Mouse (Mus musculus) left cerebral cortex, postnatal 4 days (tissue): ENCODE data around the gene Prn. TPM values are rescaled to one million over a fixed set of nuclear protein-coding genes. Genes with fewer than 3 reads are reported as not detected.

Experiments used
- DNase-seq: peaks from one replicate; pipeline ENCODE4 v3.0.0-alpha.2; 2022
- intact Hi-C: fragments of 180-260 bp; cut with DNase I; formaldehyde crosslinking; loops from one replicate; pipeline ENCODE4 v1.15.1; 2025
- total RNA-seq, 2 experiments: library from RNA; stranded (reverse); gene quantifications; 2 replicates each; pipeline ENCODE4 v1.2.3; 2021

The Prn gene
- total RNA-seq, 2 experiments from 2014 or later, result 1.1 TPM; not detected in 1

DNA sequence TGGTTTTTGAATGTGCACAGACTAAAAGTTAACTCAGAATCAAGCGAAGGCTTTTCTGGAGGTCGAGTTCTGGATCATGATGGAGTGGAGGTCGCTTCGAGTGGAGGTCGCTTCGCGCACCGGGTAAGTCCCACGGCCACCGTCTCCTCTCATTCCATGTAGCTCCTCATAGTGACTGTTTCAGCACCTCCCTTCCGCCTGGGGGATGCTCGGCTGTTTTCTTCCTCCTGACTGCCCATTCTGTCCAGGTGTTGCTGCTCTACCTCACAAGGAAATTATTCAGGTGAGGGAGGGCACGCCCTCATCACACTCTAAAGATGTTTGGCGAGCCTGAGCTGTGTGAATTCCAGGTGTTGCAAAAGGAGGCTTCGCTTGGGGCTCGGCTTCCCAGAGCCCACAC, 36.6 kb downstream of the Prn start:
- no peak for DNase-seq
- intact Hi-C loops, result loop anchor here (10.0 kb wide), 1 partner anchor 402 kb away; no protein-coding TSS in a partner anchor

DNA sequence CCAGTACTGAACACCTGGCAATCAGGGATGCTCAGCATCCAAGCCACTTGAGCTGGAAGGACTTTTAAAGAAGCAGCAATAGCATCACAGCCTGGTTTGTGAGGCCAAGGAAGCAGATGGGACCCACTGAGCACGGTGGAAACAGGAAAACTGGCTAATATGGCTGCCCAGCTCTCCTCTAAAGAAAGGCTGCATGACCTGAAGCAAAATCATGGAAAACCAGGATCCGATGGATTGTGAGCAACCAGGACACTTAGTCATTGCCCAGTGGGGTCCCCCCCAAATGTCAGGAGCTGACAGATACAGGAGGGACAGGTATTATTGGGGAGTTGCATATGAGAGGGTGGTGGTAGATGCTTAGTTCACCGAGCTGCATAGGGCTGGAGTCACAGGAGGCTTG, 38.4 kb downstream of the Prn start:
- DNase-seq, result no peak
- intact Hi-C loops, result loop anchor here (10.0 kb wide), 1 partner anchor 403 kb away; no protein-coding TSS in a partner anchor

- intact Hi-C loops, result loop anchor here (1.0 to 10.0 kb wide), 2 partner anchors 128 to 404 kb away; no protein-coding TSS in a partner anchor
- no peak for DNase-seq
Observed at GRCm38 (mm10) chr2:131948916-131949639, 39.3 kb downstream of the Prn start.

- intact Hi-C loops, result loop anchor here (1.0 to 10.0 kb wide), 2 partner anchors 129 to 405 kb away; no protein-coding TSS in a partner anchor
- DNase-seq, result peak; percentile 52
Observed at GRCm38 (mm10) chr2:131949767-131950597, 40.2 kb downstream of the Prn start.

GRCm38 (mm10) chr2:131950598-131951095, 40.9 kb downstream of the Prn start, which contains the start of gene Prnd:
TSS of gene Prnd (plus strand) at chr2:131950861.
- intact Hi-C loops, result no loop called here
- DNase-seq, result no peak

GRCm38 (mm10) chr2:131952456-131952855, 42.7 kb downstream of the Prn start:
- intact Hi-C loops, result no loop called here
- DNase-seq, result no peak

- DNase-seq, result no peak
- intact Hi-C loops, result no loop called here
Observed at GRCm38 (mm10) chr2:131952961-131953538, 43.3 kb downstream of the Prn start.

- no peak for DNase-seq
Observed at GRCm38 (mm10) chr2:131953711-131954110, 44.0 kb downstream of the Prn start.

DNA sequence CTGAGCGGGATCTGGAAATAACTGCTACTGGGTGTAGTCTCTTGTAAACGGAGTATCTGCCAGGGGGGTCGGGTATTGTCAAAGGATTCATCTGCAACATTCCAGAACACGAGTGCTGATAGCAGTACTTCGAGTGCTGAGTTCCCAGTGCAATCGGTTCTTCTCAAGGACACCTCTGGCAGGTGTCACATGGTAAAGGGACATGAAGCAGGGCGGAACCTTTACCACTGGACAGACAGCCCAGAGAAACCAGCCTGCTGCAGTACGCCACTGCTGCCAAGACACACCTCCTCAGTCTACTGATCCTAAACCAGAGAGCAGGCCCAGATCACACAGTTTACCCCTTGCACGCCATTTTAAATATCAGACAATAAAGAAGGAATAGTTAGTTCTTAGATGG, 45.1 kb downstream of the Prn start:
- intact Hi-C loops, result no loop called here

More at GRCm38 (mm10) chr2:131953711-131954110, 44.0 kb downstream of the Prn start:
- intact Hi-C loops, result no loop called here

GRCm38 (mm10) chr2:131955264-131955663, 45.5 kb downstream of the Prn start:
- intact Hi-C loops, result no loop called here
- DNase-seq, result no peak

More for the DNA sequence above, 45.1 kb downstream of the Prn start:
- DNase-seq, result no peak

- DNase-seq, result no peak
- intact Hi-C loops, result no loop called here
Observed at GRCm38 (mm10) chr2:131956336-131957256, 46.8 kb downstream of the Prn start.

GRCm38 (mm10) chr2:131957731-131958222, 48.0 kb downstream of the Prn start:
- no peak for DNase-seq
- intact Hi-C loops, result no loop called here

DNA sequence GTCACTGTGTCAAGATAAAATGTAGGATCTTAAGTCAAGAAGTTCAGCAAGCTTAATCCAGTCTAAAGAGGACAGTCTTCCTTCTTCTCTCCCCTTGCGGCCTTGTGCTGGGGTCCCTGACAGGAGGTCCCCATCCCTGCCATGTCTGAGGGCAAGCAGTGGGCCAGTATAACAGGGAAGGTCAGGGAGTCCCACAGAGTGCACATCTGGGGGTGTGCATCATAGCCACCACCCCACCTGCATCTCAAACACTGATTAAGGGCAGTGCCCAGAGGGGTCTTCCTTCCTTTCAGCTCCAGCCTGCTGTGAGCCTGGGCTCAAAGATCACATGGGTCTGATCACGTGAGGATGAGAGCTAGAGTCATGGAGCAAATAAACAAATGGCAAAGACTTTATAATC, 51.9 kb downstream of the Prn start:
- intact Hi-C loops, result no loop called here
- no peak for DNase-seq

DNA sequence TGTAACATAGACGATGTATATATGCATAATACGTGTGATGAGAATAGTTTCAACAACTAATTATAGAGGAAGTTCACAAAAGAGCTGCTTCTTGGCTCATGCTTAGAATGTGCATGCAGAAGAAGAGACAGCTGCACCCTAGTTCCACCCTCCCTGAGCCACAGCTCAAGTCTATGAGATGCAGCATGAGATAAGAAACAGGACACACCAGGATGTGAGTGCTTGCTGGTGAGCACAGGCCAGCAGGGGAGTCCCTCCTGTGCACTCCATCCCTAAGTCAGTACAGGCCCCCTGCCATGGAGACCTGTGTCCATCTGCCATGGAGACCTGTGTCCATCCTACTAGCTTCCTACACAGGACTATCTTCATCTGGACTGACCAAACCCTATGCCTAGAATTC, 60.8 kb downstream of the Prn start:
- intact Hi-C loops, result no loop called here
- DNase-seq, result no peak

GRCm38 (mm10) chr2:131971098-131971497, 61.3 kb downstream of the Prn start:
- DNase-seq, result no peak
- intact Hi-C loops, result no loop called here

DNA sequence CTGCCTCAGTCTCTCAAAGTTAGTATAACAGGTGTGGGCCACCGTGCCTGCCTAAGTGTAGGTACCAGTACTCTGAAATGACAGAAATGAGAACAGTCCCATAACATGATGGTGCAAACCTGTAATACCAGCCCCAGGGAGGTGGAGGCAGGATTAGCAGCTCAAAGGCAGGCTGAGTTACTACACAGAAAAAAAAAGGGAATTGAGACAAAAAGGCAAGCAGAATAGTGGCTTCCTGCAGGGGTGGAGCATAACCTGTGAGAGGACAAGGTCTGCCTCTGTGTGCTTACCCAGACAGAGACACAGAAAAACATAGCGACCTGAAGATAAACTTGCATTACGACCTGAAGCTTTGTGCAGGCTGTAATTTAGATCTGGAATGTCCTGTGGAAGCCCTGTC, 66.9 kb downstream of the Prn start:
- intact Hi-C loops, result no loop called here

DNA sequence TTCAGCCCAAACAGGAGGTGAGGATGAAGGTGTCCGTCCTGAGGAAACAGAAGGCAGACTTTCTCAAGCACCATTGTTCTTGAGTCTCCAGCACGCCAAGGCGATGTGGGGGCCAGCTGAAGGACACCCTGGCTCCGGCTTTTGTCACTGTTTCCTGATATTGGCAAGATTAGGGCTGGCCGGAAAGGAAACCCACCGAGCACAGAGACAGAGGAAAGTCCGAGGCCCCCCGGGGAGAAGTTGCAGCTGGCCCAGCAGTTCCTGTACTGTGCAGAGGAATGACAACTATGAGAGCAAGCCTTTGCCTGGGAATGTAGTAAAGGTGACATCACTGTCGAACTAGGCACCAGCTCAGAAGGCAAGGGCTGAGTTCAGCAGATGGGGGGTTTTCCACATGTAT, 71.1 kb downstream of the Prn start:
- intact Hi-C loops, result loop anchor here (5.0 kb wide), 1 partner anchor 131 kb away; no protein-coding TSS in a partner anchor
- peak; percentile 18 for DNase-seq

More for the DNA sequence above, 66.9 kb downstream of the Prn start:
- no peak for DNase-seq

DNA sequence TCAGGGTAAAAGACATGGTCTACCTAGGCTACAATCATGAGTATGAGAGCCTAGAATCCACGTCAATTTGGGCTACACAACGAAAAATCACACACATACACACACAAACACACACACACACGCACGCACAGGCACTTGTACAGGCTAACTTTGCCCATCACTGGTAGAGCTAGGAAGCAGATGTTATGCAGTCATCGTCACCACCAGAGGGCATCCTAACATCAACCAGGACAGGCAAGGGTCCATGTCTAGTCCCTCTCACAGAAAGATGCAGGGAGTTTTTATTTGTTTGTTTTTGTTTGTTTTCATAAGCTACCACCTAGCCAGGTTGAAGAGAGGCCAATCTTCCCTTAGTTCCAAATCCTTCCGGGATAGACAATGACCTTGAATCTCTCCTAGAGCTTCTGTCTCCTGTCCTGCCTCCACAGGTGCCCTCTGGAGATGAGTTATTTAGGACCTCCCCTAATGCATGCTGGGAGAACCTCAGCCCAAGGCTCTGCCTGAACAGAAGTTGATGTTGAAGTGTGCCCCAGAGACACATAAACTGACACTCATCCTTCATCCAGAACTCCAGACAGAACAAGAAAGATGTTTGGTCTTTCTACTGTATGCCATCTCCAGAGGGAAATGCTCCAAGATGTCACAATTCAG, 72.9 kb downstream of the Prn start:
- intact Hi-C loops, result loop anchor here (2.0 to 5.0 kb wide), 2 partner anchors 130 to 258 kb away; no protein-coding TSS in a partner anchor
- peak; percentile 59 for DNase-seq

DNA sequence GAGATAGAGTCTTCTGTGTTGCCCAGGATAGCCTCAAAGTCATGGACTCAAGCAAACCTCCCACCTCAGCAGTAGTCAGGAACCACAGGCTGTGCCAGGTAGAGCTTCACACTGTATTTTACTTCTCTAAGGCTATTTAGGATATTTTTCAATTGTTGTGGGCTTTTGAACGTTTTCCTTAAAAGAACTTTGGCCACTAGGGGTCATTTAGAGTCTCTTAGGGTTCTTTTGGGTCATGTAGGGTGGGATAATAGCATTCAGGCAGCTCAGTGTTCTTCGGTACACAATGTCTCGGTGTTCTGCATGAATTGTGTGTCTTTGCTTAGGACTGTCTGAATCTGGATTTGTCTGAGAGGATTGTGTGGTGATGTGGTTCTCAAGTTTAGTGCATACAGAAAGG, 78.2 kb downstream of the Prn start:
- DNase-seq, result no peak
- intact Hi-C loops, result no loop called here
